Mouse (Mus musculus): ENCODE data around the gene Vangl1.

Gene Vangl1

DNA sequence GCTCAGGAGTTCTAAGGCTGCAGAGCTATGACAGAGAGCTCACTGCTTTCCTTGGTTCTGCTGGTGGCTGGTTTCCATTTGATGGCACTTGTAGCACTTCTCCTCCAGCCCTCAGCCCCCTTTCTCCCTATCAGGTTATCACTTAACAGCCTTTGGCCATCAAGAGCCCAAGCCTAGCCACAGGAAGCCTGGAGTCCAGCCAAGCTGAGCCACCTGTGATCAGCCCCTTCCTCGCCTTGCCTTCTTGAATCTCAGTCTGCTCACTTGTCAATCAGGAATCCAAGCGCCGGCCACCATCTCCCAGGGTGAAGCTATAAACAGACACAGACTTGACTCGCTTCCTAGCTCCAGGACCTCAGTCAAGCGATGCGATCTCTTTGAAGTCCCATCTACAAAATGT is 6.0 kb downstream of the Vangl1 start:
- no peak for DNase-seq (ENCODE audit: low spot score in 2 of 2)

DNA sequence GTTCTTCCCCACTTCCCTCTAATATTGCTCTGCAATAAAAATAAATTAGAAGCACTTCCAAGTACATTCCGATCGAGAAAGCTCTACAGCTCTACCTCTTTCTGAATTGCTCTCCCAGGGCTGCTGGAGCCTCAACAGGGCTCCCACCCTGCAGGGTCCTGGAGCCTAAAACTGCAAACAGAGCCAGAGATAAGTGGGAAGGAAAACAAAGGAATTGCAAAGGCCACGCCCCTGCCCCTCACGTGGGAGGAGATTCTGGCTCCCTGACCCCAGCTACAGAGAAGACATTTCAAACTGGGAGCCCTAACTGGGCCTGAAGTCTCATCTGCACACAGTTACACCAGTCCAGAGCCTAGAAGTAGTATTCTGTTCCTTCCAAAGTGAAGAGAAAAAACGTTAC is 6.7 kb downstream of the Vangl1 start:
- DNase-seq (ENCODE audit: low spot score in 2 of 2), result no peak

DNA sequence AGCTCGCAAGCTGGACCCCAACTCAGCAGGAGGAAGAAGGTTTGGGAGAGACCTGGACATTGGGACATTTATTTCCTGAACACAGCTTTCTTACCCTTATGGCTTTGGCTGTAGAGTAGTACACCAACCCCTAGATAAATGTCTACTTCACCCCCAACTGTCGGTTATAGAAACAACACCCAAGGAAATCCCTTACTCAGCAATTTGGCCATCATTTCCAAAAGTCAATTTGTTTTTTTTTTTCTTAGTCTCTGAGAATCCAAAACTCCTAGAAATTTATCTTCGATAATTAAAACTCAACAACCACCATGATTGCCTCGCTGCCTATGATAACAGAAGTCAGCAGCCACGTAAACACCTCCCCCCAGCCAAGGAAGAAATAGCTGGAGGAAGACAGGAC is 7.3 kb downstream of the Vangl1 start:
- DNase-seq (ENCODE audit: low spot score in 2 of 2), result no peak

DNA sequence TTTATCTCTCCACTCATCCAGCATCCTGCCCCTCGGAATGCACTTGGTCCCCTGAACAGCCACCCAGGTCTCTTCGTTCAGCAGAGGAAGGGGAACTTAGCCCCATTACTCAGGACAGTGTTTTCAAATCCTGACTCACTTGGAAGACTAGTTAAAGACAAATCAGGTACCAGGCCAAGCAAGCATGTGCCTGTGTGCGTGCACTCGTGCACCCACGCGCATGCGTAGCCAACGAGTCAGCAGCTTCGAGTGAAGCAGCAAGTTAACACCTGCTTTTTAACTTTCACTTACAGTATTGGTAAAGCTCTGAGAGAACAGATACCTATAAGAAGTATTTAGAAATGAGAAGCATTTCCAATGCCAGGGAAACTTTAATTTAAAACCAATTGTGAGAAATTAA is 8.3 kb downstream of the Vangl1 start:
- DNase-seq (ENCODE audit: low spot score in 2 of 2), result no peak

DNA sequence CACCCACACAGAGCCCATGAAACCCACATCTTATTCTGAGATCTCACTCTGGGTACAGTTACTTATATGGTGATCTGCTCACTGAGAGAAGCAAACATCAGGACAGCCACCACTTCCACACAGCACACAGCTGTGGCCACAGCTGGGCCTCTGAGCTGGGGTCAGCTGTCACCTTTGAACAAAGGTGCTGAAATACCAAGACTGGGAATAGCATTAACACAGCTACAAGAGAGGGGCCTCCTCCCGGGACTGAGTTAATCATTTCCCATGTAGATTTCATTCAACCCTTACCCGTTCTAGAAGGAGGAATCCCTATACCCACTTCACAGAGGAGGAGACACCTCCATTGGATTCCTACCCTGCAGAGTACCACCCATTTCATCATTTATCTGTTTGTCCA is 8.7 kb downstream of the Vangl1 start:
- no peak for DNase-seq (ENCODE audit: low spot score in 2 of 2)

DNA sequence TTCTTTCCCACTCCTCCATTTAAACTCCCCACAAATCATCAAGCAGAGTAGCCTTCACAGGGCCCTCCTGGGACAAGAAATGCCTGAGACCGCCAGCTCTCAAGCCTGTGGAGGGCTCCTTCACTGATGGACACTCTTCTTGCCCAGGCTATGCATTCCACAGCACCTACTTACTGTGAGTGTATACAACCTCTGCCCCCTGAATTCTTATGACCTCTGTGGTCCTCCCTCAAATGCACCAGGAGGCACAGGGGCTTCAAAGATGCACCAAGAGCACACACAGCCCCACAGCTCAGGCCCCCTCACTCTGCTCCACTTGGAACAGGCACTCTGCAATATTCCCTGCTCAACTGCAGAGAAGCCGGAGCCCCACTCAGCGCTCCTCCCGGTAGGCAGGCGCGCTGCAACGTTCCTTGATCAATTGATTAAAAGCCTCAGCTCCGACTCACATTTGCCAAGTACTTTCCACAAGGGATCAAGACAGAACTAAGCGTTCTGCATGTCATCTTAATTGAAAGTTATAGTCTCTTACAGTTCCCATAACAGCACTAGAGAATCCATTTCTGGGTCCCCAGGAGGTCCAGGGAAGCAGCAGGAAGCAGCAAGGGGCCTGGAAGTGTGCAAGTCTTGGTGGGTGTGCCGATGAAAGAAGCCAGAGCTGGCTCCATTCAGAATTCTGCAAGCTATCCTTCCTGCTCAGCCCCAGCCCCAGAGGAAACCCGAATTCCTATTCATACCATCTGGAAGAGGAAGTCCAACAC is 10.0 kb downstream of the Vangl1 start:
- DNase-seq (ENCODE audit: low spot score in 2 of 2), result no peak

DNA sequence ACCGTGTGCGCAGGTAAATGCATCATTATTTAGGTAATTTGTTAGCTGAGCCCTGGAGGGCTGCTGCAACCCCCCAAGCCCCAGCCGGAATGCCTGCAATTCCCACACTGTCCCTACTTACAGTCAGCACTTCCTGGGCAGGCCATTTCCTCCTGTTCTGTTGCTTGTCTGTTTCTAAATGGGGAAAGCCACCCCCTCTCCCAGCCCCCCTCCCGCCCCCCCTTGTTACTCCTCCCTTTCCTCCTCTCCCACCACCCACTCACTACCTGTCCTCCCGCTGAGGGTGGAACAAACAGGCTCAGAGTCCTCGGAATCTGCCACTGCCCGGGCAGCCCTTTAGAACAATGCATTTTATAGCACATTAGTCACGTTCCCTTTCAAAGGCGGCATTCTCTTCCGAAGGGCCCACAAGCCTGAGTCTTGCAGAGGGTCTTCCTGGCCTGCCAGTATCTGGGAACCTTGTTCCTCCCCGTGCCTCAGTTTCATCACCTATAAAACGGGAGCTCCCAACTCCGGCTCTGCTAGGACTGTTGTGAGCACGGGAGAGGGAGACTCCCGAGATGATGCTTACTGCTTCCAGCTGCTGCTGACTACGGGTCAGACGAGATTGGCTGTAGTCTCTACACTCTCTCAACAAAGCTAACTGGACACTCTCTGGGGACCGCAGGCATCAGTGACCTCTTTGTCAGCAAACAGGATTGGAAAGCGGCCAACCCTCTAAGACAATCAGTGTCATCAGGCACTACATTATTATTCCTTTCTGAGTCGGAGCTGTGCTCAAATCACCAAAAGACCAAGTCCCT is 10.8 kb downstream of the Vangl1 start:
- no peak for DNase-seq (ENCODE audit: low spot score in 2 of 2)

DNA sequence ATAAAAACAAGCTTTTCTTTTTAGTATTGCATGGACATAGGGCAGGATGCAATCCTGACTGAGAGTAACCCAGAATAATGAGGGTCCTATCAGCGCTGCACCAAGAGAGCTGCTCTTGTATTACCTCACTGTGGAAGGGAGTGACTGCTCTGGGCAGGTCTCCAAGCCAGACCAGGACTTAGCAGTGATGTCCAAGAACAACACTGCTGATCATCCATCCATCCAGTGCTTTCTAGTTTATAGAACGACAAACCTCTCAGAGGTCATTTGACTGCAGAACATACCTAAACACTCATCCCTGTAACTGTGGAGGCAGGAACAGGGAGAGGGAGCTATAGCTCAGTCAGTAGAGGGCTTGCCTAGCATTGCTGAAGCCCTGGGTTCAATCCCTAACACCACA is 11.9 kb downstream of the Vangl1 start:
- no peak for DNase-seq (ENCODE audit: low spot score in 2 of 2)

DNA sequence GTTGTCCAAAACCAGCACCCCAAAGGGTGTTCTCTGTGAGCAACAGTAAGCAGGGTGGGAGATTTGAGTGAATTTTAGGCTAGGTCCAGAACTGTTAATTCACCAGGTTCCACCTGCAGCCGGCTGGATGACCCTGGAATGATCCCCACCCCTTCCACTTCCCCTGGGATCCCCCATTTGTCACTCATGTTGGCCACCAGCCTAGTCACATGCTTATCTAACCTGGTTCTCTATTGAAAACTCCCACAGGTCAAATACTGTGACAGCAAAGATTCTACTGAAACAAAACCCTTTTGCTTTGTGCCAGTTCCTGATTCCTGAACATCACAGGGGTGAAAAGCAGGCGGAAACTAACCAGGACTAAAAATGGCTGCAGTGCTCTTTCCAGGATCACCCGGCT is 12.9 kb downstream of the Vangl1 start:
- no peak for DNase-seq (ENCODE audit: low spot score in 2 of 2)

DNA sequence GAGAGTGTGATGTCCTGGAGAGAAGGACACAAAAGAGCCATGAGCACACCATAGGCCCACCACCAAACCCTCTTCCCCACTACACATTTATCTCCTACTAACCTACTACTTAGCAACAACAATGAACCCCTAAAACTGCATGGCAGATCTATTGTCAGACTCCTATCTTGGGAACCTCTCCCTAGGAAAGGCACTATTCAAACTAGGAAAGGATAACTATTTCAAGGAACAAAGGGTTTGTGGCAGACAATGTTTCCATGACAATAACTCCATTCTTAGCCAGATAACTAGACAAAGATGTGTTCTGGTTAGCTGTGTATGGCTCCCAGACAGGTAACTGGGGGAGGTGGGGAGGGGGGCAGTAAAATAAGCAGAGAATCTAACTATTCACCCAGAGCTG is 13.9 kb downstream of the Vangl1 start:
- DNase-seq (ENCODE audit: low spot score in 2 of 2), result no peak

DNA sequence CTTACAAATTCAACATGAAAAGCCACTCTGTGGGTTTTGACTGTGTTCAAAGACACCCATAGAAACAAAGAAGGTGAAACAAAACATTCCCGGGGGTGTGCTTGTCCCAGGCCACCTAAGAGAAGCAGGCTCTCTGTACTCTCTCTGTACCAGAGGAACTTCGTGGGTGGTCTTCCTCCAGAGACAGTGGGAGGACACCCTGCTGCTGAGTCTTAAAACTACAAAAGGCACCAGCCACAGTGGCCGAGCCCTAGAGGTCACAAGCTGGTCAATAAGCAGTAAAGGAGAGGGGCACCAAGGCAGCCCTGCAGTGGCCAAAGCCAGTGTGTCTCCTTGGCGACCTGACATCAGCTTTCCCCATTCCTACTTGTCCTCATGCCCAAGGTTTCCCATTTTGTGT is 14.5 kb downstream of the Vangl1 start:
- no peak for DNase-seq (ENCODE audit: low spot score in 2 of 2)

DNA sequence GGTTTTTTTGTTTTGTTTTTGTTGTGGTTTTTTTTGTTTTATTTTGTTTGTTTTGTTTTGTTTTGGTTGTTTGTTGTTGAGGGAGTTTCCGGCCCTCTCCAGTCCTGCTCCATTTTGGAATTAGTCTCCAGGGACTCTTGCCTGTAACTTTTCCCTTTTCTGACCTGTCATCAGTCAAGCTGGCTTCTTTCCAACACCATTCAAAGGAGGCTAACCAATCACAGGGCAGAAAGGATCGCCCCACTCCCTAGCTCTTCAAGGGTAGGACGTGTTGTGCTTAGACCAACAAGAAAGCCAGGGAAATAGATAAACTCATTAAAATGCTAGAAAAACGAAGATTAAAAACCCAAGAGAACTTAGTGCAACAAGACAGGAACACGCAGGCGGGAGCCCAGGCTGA is 15.5 kb downstream of the Vangl1 start:
- DNase-seq (ENCODE audit: low spot score in 2 of 2), result no peak

DNA sequence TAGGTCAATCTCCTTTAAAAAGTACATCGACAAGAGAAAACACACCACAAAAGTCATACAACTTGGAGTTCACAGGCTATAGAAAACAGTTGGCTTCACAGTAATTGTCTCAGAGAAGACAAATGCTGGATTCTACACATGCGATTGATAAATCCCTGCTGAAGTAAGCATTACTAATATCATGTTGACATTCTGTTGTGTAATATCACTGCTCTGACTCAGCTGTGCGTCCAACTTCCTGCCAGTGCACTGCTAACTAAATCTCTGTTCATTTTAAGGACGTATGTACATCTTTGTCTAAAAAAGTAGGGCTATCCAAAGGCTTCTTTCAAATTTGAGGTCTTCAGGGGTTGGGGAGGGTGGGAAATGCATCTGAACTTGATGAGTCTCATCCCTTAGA is 17.1 kb downstream of the Vangl1 start:
- DNase-seq (ENCODE audit: low spot score in 2 of 2), result no peak

DNA sequence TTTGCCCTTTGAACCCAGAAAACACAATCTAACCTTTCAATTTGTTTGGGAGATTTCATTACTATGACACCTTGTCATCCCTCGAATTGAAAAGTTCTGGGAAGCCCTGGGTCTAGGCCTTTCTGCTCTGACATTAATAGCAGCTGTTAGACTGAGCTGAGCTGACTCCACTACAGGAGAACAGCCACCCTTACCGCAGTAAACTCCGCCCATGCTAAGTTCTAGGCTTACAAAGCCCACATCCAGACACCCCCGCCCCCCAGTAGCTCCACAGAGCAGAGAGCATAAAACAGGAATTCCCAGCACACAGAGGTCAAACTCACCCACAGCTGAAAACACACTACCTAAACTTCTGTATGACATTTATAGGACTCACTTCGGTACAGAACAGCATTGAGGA is 19.8 kb downstream of the Vangl1 start:
- no peak for DNase-seq (ENCODE audit: low spot score in 2 of 2)

DNA sequence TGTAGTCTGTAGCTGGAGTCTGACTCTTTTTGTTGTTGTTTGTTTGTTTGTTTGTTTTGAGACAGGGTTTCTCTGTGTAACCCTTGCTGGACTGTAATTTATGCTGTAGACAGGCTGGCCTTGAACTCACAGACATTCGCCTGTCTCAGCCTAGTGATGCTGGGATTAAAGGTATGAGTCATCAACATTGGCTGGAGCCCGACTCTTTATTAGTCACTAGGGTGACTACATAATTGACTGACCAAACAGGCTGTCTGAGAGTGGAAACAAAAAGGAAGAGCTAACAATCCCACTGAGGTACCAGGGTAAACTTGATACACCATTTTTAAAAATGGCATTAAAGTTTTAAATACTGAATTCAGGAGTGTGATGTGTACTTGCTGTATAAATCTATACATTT is 21.9 kb downstream of the Vangl1 start:
- no peak for DNase-seq (ENCODE audit: low spot score in 2 of 2)

DNA sequence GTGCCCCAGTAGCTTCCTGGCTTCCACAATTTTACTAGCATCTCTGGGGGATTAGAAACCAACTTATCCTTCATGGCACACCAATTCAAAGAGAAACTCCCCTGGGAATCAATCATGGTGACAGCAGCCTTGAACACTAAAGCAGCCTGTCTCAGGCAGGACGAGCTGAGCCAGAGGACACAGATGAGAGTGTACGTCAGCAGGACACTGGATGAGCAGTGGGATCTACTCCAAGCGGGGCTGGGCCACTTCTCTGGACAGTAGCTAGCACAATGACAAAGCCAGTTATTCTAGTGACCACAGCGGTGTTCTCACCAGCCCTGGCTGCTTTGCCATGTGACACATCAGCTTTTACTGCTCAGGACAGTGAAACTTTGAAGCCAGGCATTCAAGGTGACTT is 23.3 kb downstream of the Vangl1 start:
- DNase-seq (ENCODE audit: low spot score in 2 of 2), result no peak

DNA sequence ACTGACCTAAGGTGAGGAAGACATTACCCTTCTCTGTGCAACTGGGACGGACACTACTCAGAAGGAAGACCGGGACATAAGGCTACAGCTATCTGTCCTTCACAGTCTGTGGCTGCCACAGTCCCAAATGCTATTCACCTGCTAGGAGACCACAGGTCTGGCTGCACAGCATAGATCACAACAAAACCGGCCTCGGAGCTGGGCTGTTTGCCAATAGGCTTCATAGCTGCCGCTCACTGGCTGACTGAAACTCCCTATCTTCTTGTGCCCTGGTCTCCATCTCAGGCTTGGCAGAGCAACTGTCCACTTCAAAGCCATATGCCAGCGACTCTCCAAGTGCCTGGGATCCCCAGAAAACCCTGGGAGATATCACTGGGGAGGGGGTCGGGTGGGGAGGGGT is 23.7 kb downstream of the Vangl1 start:
- no peak for DNase-seq (ENCODE audit: low spot score in 2 of 2)

DNA sequence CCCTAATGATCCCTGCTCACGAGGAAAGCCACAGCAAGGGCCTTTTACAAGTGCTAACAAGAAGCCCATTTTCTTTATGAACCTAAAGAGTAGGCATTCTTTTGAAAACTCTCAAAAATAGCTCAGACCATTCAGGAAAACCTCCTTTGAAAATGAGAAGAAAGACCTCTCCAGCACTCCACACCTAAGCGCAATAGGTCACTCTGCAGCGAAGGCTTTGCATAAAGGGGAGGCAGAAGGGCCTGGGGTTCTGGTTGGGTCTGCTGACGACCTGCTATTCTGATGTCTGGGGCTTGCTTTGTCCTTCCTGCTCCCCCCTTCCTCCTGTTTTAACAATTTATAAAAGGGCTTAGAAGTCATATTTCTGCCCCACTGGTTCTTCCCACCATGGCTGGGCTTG is 24.6 kb downstream of the Vangl1 start:
- no peak for DNase-seq (ENCODE audit: low spot score in 2 of 2)

DNA sequence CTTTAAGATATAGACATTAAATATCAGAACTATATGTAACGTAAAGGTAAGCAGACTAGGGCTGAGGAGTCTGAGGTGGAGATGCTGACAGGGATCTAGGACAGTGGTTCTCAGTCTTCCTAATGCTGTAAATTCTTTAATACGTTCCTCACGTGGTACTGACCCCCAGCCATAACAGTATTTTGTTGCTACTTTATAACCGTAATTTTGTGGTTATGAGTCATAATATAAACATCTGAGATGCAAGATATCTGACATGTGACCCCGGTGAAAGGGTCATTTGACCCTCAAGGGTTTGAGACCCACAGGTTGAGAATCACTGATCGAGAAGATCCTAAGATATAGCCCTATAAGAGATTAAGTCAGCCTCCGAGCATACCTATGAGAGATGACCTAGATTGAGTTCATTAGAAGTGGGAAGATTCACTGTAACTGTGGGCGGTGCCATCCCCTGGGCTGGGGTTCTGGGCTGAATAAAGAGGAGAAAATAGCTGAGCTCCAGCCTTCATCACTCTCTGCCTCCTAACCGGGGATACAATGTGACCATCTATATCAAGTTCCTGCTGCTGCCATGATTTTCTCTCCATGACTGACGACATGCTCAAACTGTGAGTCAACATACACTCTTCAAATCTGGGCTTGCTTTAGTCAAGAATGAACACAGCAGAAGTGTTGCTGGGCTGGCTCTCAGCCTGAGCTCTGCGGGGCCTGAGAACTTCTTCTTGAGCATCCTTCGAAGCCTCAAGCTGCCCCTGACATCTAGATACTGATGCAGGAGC is 26.5 kb downstream of the Vangl1 start:
- no peak for DNase-seq (ENCODE audit: low spot score in 2 of 2)

DNA sequence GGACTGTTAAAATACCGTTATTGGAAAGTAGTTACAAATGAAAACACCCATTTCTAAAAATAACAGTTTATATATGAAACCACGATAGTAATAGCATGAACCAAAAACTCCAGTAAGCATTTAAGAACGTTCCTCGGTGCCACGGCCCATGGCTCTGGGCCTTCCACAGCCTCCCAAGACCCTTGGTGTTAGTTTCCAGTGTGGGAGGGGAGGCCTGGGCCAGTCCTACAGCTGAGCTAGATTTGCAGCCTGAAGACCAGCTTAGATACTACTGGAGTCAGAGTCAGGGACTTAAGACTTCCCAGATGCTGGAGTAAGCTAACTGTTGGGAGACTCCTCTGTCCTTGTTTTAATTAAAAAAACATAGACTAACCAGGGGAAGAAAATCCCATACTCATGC is 28.4 kb downstream of the Vangl1 start:
- DNase-seq (ENCODE audit: low spot score in 2 of 2), result no peak

DNA sequence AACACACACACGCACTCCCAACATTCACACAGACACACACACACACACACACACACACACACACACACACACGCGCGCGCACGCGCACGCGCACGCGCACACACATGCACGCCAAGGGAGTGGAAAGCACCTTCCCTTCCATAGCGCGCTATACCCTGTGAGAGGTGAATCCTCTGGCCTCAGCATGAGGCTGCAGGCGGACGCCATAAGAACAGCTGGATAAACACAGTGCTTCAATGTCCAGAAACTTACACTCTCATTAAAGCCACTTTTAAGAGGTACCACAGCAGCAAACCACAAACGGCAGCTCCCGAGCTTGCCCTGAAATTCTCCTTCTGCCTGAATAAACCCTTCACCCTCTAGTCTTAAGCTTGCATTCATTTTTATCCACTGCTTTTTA is 28.8 kb downstream of the Vangl1 start:
- DNase-seq (ENCODE audit: low spot score in 2 of 2), result no peak

DNA sequence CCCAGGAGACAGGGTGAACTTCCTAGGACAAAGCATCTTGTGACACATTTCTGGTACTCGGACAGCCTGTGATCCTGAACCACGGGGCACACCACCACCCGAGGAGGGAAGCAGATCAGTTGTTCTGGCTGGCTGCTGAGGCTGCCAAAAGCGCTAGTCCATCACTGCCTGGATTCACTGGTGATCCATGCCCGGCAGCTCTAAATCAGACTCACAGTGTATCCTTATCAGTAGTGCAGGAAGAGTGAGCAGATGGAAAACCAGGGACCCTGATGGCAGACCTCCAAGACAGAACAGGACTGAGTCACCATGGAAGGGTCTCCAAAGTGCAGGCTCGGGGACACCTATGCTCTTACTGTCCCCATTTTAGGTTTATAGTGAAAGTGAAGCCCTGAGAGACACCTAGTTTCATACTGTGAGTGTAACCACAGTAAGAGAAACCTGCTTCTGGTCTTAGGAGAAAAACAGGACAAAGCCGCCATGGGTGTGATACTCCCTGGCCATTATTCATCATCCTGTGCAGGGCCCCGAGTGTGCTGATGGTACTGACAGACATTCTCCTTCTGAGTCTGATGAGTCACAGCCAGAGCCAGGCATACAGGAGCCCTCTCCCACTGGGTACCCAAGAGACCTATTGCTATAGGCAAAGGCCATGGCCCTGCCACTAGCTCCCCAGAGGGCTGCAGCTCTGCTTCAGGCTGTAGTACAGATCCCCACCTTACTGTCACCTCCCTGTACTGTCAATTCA is 30.2 kb downstream of the Vangl1 start:
- DNase-seq (ENCODE audit: low spot score in 2 of 2), result no peak

All from natural killer cell, adult 2 months (primary cell).